Mouse (Mus musculus): Measurements from ENCODE around the gene Aicda.
A peak's percentile ranks its signal among the peaks of the same experiment; 100 is the strongest.

Gene Aicda

DNA sequence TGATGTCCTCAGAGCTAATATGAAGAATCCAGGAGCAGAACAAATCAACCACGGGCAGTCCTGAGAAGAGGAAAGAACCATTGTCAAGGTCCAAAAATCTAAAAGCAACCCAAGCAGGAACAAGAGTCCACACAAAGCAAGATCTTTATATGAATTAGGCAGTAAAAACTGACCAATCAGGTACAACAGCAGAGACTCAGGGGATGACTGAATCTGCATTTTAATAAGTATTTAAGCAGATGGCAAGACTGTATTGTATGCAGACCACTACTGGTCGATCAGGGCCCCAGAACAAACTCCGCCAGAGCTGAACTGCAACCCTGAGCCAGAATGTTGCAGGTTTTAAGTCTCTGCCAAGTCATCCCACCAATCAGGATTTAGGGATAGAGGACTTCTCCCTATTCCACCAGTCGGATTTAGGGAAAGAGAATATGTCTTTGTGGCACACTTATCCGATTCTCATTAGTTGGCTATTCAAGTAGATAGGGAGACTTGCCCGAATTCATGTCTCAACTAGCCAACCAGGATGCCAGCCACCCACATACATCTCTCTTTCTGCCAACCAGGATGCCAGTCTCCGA is 46.6 kb downstream of the Aicda start:
- no peak for DNase-seq (ENCODE audit: low spot score in 2 of 2)

DNA sequence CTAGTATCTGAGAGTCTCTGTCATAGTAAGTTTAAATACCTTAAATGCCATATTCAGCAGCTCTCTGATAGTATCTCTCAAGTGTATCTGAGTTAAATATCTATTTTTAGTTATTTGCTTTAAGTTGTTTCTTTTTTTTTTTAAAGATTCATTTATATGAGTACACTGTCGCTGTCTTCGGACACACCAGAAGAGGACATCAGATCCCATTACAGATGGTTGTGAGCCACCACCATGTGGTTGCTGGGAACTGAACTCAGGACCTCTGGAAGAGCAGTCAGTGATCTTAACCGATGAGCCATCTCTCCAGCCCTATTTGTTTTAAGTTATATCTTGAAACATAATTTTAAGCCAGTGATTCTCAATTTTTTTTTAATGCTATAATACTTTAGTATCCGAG is 47.4 kb downstream of the Aicda start:
- no peak for DNase-seq (ENCODE audit: low spot score in 2 of 2)

DNA sequence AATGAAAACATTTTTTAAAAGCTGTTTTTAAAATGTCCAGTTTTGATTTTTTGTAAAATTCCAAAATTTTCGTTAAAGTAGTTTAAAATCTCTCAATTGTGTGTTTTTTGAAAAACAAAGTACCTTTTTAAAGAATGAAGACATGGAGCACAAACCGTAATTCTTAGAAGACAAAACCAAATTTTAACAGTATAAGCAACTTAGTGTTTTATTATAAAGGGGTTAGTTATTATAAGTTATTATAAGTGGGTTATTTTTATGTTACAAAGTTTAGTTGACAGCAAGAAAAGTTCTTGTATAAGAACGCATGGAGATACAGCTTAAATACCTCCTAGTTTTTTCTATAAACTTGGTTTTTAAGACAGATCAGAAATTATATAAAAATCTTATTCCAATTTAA is 48.0 kb downstream of the Aicda start:
- no peak for DNase-seq (ENCODE audit: low spot score in 2 of 2)

DNA sequence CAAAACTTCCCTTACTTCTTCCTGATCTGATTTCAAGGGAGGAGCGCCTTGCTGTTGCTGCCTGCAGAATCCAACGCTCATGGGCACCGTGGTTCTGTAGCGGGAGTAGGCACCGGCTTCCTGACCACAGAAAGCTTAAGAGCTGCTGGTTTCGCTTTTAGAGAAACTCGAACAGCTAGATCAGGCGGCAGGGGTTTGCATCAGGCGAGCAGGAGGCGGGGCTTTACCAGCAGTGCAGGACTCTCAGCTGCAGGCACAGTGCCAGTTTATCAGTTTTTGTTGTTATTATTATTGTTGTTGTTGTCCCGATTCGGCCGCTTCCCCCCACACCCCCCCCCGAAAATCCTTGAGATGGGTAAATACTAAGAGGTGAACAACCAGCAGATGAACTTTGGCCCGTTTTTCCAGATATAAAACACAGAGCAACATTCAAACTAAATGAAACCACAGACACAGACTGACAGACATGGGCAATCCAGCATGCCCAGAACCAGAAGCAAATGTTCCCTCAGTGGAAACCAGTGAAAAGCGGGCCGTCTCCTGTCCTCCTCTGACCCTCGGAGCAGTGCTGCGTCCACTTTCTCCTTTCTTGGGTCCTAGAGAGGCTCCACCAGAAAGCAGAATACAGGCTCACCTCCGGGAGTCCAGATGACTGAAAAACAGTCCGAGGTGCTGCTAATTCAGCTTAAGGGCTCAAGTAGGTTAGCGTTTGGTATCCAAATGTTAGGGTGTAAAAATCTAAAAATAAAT is 48.8 kb downstream of the Aicda start, which contains the start of gene Apobec1:
Gene Apobec1 (minus strand): TSS at position 203 of the 750 bp plus-strand sequence.
- peak; percentile 80 to 88 for DNase-seq (ENCODE audit: low spot score in 2 of 2)

DNA sequence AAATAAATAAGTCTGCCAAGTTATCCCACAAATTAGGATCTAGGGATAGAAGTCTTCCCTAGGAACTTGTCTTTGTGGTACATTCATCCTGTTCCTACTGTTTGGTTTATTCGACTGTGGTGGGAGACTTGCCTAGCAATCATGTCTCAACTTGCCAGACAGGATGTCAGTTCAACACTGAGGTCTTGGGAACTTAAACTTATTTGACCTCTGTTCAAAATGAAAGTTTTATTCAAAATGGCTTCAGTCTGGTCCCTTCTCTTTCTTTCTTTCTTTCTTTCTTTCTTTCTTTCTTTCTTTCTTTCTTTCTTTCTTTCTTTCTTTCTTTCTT is 49.4 kb downstream of the Aicda start:
- no peak for DNase-seq (ENCODE audit: low spot score in 2 of 2)

GRCm38 (mm10) chr6:122604260-122604659 is 50.7 kb downstream of the Aicda start:
- DNase-seq (ENCODE audit: low spot score in 2 of 2): no peak

GRCm38 (mm10) chr6:122605483-122605882 is 51.9 kb downstream of the Aicda start:
- no peak for DNase-seq (ENCODE audit: low spot score in 2 of 2)

DNA sequence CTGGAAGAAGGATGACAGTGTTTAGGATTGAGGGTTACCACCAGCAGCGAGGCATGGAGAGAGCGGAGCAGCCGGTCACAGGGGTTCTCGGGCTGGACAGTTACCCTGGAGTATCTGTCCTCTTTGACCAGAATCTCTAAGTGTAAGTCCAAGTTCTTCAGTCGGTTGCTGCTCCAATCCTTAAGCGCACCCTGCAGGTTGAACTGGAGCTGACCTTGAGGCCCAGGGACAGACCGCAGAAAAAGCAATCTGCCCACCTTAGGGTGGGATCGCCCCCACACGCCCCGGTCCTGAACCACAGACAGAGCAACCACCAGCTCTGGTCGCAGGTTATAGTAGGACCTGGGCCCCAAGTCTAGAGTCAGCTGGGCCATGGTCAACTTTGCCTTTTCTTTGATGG is 53.1 kb downstream of the Aicda start:
- no peak for DNase-seq (ENCODE audit: low spot score in 2 of 2)

- no peak for DNase-seq (ENCODE audit: low spot score in 2 of 2)
Measured at GRCm38 (mm10) chr6:122607700-122608099, 54.1 kb downstream of the Aicda start.

GRCm38 (mm10) chr6:122608434-122609376 is 55.1 kb downstream of the Aicda start:
- DNase-seq (ENCODE audit: low spot score in 2 of 2): no peak

DNA sequence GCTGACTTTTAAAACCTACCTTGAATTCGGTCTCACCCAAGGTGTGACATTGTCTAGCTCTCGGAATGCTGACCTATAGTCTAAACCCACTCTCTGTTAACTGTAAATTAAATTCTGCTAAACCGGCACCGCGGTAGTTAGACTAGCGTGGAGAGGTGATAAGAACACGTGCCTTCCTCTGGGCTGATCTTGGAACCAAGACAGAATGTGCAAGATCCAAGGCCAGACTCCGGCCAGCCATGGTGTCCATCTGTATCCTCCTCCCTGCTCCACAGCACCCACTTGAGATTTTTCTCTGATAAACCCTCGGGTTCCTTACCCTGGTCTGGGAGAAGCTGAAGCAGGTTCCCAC is 55.8 kb downstream of the Aicda start:
- no peak for DNase-seq (ENCODE audit: low spot score in 2 of 2)

DNA sequence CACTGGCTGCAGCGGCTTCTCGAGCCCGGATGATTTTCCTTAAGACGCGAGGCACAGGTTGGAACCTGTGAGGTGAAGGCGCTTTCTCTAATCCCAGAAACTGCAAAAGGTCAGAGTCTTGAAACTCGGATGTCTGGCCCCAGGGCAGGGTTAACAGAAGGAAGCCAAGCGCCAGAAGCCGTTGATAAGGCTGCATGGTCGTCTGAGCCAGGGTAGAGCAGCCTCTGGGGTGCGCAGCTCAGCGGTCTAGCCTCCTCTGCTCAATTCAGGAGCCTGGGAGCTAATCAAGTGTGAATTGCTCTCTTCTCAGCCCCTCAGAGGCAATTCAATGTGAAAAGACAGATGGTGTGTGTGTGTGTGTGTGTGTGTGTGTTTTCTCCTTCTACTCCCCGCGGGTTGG is 56.2 kb downstream of the Aicda start, which contains the start of gene Gdf3:
Gene Gdf3 (minus strand): TSS at position 317 of the 400 bp plus-strand sequence.
- no peak for DNase-seq (ENCODE audit: low spot score in 2 of 2)

GRCm38 (mm10) chr6:122612426-122612825 is 58.8 kb downstream of the Aicda start:
- no peak for DNase-seq (ENCODE audit: low spot score in 2 of 2)
